Mouse (Mus musculus) CD8-positive naive resting alpha-beta T cell, adult 57 days (primary cell): ENCODE results near the gene Hist1h3a. TPM values are rescaled to one million over a fixed set of nuclear protein-coding genes. Genes with fewer than 3 reads are reported as not detected.

ENCODE experiments used
- total RNA-seq: library from RNA; stranded (reverse); gene quantifications from one replicate; pipeline ENCODE4 v1.2.4, GENCODE M21; 2023

Hist1h3a gene
- total RNA-seq = 170 TPM

DNA sequence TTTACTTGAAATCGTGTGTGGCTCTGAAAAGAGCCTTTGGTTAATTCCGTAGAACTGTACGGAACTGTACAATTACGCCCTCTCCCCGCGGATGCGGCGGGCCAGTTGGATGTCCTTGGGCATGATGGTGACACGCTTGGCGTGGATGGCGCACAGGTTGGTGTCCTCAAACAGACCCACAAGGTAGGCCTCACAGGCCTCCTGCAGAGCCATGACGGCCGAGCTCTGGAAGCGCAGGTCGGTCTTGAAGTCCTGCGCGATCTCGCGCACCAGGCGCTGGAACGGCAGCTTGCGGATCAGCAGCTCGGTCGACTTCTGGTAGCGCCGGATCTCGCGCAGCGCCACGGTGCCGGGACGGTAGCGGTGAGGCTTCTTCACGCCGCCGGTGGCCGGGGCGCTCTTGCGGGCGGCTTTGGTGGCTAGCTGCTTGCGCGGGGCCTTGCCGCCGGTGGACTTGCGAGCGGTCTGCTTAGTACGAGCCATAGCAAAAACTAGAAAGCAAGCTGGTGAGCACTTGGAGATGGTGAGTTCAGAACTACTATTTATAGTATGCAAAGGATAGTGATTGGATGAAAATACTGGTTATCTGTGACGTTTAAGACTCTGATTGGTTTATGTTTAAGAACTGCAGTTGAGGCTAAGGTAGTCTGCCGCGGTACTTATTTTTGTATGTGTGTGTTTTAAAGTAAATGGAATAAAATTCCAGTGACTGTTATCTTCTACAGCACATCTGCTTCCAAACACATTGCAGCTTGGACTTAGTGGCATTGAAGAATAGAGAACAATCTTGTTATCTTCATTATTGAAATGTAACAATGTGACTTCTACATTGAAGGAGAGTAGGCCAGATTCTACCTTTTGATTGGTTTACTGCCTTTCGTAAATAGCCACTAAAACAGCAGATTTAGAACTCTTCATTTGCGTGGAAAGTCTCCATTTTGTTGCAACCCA is at the start of gene Hist1h3a:
TSS of gene Hist1h3a (minus strand) at position 516 of the 951 bp plus-strand sequence.

DNA sequence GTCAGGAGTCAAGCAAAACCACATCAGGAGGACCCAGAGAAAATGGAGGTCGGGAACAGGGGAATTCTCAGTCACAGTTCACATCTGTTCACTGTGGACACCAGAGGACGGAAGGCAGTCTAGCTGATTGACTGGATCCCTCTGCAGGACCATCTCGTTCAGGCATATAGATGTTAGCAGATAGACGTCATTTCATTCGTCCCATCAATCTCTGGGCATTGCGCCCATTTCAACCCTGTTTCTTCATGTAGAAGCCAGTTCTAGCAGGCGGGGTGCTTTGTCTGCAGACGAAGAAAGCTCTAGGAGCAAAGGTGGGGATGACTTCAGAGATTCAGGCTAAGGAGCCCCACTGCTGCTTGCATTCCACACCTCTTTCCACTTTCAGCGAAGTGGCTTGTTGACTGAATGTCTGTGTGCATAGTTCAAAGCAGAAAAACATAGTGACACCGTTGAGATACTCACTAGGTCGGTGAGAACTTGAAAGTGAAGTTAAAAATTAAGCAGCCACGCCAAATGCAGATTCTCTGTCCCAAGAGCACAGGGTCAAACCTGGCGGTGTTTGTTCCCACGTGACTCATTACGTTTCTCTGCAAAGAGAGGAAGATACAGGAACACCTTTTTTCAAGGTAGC is 44.4 kb upstream of the Hist1h3a start, which contains the start of gene Slc17a2:
TSS of gene Slc17a2 (plus strand) at position 572 of the 631 bp plus-strand sequence.

DNA sequence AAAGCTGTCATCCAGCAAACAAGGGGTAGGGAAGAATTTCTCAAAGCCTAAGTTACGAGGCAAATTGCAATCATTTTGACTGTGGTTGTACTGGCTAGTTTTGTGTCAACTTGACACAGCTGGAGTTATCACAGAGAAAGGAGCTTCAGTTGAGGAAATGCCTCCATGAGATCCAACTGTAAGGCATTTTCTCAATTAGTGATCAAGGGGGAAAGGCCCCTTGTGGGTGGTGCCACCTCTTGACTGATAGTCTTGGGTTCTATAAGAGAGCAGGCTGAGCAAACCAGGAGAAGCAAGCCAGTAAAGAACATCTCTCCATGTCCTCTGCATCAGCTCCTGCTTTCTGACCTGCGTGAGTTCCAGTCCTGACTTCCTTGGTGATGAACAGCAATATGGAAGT is 7.4 kb upstream of the Hist1h3a start, which contains the start of gene Trim38:
TSS of gene Trim38 (plus strand) at position 301 of the 400 bp plus-strand sequence.

DNA sequence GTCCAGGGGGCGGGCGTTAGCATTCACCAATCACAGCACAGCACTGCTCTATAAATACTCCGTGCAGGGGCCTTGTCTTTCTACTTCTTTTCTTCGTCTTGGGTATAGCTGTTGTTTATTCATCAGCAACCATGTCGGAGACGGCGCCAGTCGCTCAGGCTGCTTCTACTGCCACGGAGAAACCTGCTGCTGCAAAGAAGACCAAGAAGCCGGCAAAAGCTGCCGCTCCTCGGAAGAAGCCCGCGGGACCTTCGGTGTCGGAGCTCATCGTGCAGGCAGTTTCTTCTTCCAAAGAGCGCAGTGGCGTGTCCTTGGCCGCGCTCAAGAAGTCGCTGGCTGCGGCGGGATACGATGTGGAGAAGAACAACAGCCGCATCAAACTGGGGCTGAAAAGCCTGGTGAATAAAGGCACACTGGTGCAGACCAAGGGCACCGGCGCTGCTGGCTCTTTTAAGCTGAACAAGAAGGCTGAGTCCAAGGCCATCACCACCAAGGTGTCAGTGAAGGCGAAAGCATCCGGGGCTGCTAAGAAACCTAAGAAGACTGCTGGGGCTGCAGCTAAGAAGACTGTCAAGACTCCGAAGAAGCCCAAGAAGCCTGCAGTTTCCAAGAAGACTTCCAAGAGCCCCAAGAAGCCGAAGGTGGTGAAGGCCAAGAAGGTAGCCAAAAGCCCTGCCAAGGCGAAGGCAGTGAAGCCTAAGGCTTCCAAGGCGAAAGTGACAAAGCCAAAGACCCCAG is 1.6 kb upstream of the Hist1h3a start, which contains the start of gene Hist1h1a:
TSS of gene Hist1h1a (plus strand) at position 81 of the 738 bp plus-strand sequence.

DNA sequence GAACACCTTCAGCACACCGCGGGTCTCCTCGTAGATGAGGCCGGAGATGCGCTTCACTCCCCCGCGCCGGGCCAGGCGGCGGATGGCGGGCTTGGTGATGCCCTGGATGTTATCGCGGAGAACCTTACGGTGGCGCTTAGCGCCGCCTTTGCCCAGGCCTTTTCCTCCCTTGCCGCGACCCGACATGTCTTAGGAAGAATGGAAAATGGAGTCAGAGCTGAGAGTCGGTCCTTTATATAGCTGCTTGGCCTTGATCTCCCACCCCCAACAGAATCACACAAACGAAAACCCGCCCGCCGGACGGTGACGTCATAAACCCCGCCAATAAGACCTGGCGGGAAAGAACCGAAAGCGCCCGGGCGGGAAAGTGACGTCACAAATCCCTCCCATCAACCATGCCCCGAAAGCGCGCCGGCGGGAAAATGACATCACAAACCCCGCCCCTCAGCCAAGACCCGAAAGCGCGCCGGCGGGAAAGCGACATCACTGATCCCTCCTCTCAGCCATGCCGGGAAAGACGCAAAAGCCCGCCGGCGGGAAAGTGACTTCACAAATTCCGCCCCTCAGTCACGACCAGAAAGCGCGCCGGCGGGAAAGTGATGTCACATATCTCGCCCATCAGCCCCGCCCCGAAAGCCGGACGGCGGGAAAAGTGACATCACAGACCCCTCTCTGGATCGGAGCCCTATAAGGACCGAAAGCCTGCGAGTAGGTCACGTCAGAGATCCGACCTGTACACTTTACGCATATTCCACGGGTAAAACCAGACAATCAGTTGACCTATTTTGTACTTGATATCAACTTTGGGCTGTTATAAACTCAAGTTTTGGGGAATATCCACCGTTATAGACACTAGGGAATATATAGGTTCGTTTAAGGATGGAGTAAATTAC is 968 bp downstream of the Hist1h3a start, which contains the start of gene Hist1h4a:
TSS of gene Hist1h4a (minus strand) at position 259 of the 893 bp plus-strand sequence.

DNA sequence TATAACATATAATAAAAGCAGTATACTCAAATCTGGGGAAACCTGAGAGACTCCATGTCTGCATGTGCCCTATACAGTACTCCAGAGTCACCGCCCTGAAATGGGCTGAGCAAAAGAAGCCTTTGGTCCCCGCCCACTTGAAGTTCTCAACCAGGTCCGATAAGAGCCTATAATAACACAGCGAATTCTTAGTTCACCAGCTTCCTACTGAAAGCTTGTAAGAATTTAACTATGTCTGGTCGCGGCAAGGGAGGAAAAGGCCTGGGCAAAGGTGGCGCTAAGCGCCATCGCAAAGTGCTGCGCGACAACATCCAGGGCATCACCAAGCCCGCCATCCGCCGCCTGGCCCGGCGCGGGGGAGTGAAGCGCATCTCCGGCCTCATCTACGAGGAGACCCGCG is 5.4 kb downstream of the Hist1h3a start, which contains the start of gene Hist1h4b:
TSS of gene Hist1h4b (plus strand) at position 224 of the 400 bp plus-strand sequence.

DNA sequence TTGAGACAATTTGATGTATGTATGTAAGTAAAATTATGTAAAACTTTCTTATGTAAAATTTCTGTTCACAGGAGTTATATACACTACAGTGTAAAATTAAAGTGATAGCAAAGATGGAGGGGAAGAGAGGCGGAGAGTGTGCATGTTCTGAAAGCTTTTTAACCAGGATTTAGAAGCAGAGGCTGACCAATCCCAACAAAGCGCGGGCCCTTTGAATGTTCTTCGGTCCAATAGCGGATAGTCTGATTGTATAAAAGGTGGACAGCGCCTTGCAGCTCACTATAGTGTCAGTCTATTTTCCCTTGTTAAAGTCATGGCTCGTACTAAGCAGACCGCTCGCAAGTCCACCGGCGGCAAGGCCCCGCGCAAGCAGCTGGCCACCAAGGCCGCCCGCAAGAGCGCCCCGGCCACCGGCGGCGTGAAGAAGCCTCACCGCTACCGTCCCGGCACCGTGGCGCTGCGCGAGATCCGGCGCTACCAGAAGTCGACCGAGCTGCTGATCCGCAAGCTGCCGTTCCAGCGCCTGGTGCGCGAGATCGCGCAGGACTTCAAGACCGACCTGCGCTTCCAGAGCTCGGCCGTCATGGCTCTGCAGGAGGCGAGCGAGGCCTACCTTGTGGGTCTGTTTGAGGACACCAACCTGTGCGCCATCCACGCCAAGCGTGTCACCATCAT is 10.0 kb downstream of the Hist1h3a start, which contains the start of gene Hist1h3b:
TSS of gene Hist1h3b (plus strand) at position 201 of the 675 bp plus-strand sequence.

DNA sequence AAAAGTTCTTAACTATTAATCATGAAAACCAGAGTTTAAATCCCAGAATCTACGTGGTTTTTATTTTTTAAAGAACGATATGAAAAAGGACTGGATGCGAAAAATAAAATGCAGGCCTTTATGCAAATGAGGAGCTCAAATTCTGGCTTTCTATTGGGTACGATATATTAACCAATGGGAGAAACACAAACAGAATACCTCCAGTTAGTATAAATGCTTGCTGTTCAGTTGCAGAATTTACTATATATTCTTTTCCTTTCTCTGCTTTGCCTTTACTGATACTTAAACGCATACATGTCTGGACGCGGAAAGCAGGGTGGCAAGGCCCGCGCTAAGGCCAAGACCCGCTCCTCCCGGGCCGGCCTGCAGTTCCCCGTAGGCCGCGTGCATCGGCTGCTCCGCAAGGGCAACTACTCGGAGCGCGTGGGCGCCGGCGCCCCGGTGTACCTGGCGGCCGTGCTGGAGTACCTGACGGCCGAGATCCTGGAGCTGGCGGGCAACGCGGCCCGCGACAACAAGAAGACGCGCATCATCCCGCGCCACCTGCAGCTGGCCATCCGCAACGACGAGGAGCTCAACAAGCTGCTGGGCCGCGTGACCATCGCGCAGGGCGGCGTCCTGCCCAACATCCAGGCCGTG is 11.2 kb downstream of the Hist1h3a start, which contains the start of gene Hist1h2ab:
TSS of gene Hist1h2ab (plus strand) at position 288 of the 639 bp plus-strand sequence.

DNA sequence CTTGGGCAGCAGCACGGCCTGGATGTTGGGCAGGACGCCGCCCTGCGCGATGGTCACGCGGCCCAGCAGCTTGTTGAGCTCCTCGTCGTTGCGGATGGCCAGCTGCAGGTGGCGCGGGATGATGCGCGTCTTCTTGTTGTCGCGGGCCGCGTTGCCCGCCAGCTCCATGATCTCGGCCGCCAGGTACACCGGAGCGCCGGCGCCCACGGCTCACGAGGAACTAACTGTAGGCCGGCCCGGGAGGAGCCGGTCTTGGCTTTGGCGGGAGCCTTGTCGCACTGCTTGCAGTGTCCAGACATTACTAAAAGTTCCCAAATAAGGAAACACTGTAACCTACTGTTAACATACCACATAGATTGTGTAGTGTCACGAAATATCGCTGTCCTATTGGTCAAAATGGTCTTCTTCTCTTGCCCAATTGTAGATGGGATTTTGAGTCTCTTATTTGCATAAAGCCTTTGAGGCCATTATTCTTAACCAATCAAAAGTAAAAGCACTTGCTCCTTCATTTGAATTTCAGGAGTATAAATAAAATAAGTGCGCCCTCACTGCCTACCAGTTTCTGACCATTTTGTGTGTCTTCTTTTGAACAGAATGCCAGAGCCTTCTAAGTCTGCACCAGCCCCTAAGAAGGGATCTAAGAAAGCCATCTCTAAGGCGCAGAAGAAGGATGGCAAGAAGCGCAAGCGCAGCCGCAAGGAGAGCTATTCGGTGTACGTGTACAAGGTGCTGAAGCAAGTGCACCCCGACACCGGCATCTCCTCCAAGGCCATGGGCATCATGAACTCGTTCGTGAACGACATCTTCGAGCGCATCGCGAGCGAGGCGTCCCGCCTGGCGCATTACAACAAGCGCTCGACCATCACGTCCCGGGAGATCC is 15.7 kb downstream of the Hist1h3a start, which contains the start of gene Hist1h2bb:
TSS of gene Hist1h2bb (plus strand) at position 534 of the 880 bp plus-strand sequence.

DNA sequence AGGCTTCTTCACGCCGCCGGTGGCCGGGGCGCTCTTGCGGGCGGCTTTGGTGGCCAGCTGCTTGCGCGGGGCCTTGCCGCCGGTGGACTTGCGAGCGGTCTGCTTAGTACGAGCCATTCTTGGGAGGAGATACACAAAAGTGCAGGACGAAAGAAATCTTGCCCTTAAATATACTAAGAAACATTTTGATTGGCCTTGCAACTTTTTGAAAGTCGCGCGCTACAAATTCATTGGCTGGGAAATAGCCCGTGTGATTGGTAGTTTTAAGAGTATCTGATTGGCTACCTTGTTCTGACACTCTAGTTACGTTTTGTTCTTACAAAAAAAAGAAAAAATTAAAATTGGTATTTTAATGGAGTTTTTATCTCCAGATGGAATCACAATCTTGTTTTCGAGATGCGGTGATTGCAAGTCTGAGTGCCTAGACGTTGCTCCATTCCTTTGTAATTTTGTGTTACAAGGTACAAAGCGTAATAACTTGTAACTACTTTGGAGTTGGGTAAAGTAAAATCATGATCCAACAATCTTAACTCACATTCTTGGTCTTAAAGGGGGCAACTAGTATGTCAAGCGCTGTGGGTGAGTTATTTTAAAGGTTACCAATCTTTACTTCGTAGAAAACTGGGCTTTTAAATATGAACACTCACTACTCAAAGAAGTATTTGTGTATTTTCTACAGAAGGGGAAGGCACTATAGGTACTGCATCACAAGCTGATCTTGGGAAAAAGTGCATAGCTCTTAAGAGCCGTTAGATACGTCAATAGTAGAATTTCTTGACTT is 16.6 kb downstream of the Hist1h3a start, which contains the start of gene Hist1h3c:
TSS of gene Hist1h3c (minus strand) at position 222 of the 781 bp plus-strand sequence.

DNA sequence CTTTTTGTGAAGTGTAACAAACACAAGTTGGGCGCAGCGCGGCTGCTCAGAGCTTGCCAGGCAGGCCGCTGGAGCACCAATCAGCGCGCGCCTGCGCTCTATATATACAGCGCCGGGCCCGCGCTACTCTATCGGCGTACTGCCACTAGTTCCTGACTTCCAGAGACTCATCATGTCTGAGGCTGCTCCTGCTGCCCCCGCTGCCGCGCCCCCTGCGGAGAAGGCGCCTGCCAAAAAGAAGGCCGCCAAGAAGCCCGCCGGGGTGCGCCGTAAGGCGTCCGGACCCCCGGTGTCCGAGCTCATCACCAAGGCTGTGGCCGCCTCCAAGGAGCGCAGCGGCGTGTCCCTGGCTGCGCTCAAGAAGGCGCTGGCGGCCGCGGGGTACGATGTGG is 23.5 kb downstream of the Hist1h3a start, which contains the start of gene Hist1h1c:
TSS of gene Hist1h1c (plus strand) at position 132 of the 392 bp plus-strand sequence.

Other genes with a start within 250 kb of the Hist1h3a start
- 235 TPM for gene Hist1h4h, start 231.3 kb downstream of the Hist1h3a start, total RNA-seq
- gene Hist1h2af, start 228.5 kb downstream of the Hist1h3a start, total RNA-seq = 10.3 TPM
- 2.5 TPM for gene Hist1h3g, start 227.0 kb downstream of the Hist1h3a start, total RNA-seq
- 3.6 TPM for gene Hist1h2bh, start 219.0 kb downstream of the Hist1h3a start, total RNA-seq
- gene Hist1h3f, start 218.3 kb downstream of the Hist1h3a start, total RNA-seq = 57.2 TPM
- gene Hist1h4f, start 210.7 kb downstream of the Hist1h3a start, total RNA-seq = 35.5 TPM
- 8.0 TPM for gene Hist1h1d, start 209.1 kb downstream of the Hist1h3a start, total RNA-seq
- 113 TPM for gene Hist1h3e, start 200.0 kb downstream of the Hist1h3a start, total RNA-seq
- 10.3 TPM for gene Hist1h2ae, start 191.2 kb downstream of the Hist1h3a start, total RNA-seq
- 137 TPM for gene Hist1h2bg, start 191.0 kb downstream of the Hist1h3a start, total RNA-seq
- gene Hist1h2bf, start 188.2 kb downstream of the Hist1h3a start, total RNA-seq = 88.7 TPM
- gene Hist1h2ad, start 188.0 kb downstream of the Hist1h3a start, total RNA-seq = 2.5 TPM
- gene Hist1h3d, start 186.6 kb downstream of the Hist1h3a start, total RNA-seq = 2.8 TPM
- gene Hist1h4d, start 180.8 kb downstream of the Hist1h3a start, total RNA-seq = 122 TPM
- gene Hist1h2be, start 141.3 kb downstream of the Hist1h3a start, total RNA-seq = 14.7 TPM
- 187 TPM for gene Hist1h1e, start 139.8 kb downstream of the Hist1h3a start, total RNA-seq
- 6.8 TPM for gene Hist1h2ac, start 78.4 kb downstream of the Hist1h3a start, total RNA-seq
- gene Hist1h2bc, start 78.2 kb downstream of the Hist1h3a start, total RNA-seq = 7.9 TPM
- not detected for gene Hist1h1t, start 66.6 kb downstream of the Hist1h3a start, total RNA-seq
- 147 TPM for gene Hist1h4c, start 63.9 kb downstream of the Hist1h3a start, total RNA-seq
- 2.7 TPM for gene Hfe, start 51.5 kb downstream of the Hist1h3a start, total RNA-seq
- gene Hist1h1c, start 23.6 kb downstream of the Hist1h3a start, total RNA-seq = 839 TPM
- gene Hist1h3c, start 16.8 kb downstream of the Hist1h3a start, total RNA-seq = 4.1 TPM
- 15.1 TPM for gene Hist1h2bb, start 15.7 kb downstream of the Hist1h3a start, total RNA-seq
- gene Hist1h2ab, start 11.3 kb downstream of the Hist1h3a start, total RNA-seq = 16.9 TPM
- 17.1 TPM for gene Hist1h3b, start 10.1 kb downstream of the Hist1h3a start, total RNA-seq
- gene Hist1h4b, start 5.4 kb downstream of the Hist1h3a start, total RNA-seq = 49.5 TPM
- 122 TPM for gene Hist1h4a, start 1.2 kb downstream of the Hist1h3a start, total RNA-seq
- gene Hist1h1a, start 1.3 kb upstream of the Hist1h3a start, total RNA-seq = 23.5 TPM
- not detected for gene Trim38, start 7.5 kb upstream of the Hist1h3a start, total RNA-seq
- gene Slc17a2, start 44.6 kb upstream of the Hist1h3a start, total RNA-seq = not detected
- gene Slc17a3, start 77.0 kb upstream of the Hist1h3a start, total RNA-seq = not detected
- gene Slc17a1, start 105.4 kb upstream of the Hist1h3a start, total RNA-seq = not detected
- gene Slc17a4, start 152.6 kb upstream of the Hist1h3a start, total RNA-seq = not detected
- not detected for gene Hist1h2ba, start 171.8 kb upstream of the Hist1h3a start, total RNA-seq
- not detected for gene Hist1h2aa, start 172.1 kb upstream of the Hist1h3a start, total RNA-seq
- gene Scgn, start 228.8 kb upstream of the Hist1h3a start, total RNA-seq = not detected